Mouse (Mus musculus) MEL (cell line): ENCODE data around the gene Galntl6. TPM values are rescaled to one million over a fixed set of nuclear protein-coding genes. Genes with fewer than 3 reads are reported as not detected.

Experiments used
- DNase-seq: peaks from one replicate; pipeline ENCODE4 v3.0.0; 2011; ENCODE audit warnings: low read depth, low spot score
- H3K27ac ChIP-seq: 2 replicates; pipeline ENCODE4 v1.5.1; 2012; ENCODE audit warnings: low read depth, mild to moderate bottlenecking, control low read depth, low read length, moderate library complexity; ENCODE audit not compliant: control insufficient read depth
- H3K27me3 ChIP-seq, 2 experiments: fragments of 150-350 bp in 1 of 2; sonication (generic) in 1 of 2; 2 replicates each; pipeline ENCODE4 v1.6.1; 2012; ENCODE audit warnings: low read length in 2 of 2, mild to moderate bottlenecking in 2 of 2, improper control_type of control experiment in 1 of 2, moderate library complexity in 1 of 2; ENCODE audit not compliant: insufficient read depth in 2 of 2, control insufficient read depth in 1 of 2
- H3K36me3 ChIP-seq, 2 experiments: 2 replicates each; pipeline ENCODE4 v1.6.1; 2012 to 2014; ENCODE audit warnings: low read length in 2 of 2, improper control_type of control experiment in 1 of 2, inconsistent platforms in 1 of 2, mild to moderate bottlenecking in 1 of 2; ENCODE audit not compliant: insufficient read depth in 2 of 2, control insufficient read depth in 1 of 2
- H3K4me1 ChIP-seq, 2 experiments: fragments of 150-350 bp in 1 of 2; sonication (generic) in 1 of 2; 2 replicates each; pipeline ENCODE4 v1.6.1; 2012; ENCODE audit warnings: low read length in 2 of 2, improper control_type of control experiment in 1 of 2, mild to moderate bottlenecking in 1 of 2; ENCODE audit not compliant: insufficient read depth in 2 of 2, control insufficient read depth in 1 of 2
- H3K4me3 ChIP-seq, 2 experiments: fragments of 150-350 bp in 1 of 2; sonication (generic) in 1 of 2; 2 replicates each; pipeline ENCODE4 v1.5.1; 2012; ENCODE audit warnings: low read depth in 2 of 2, low read length in 2 of 2, mild to moderate bottlenecking in 2 of 2, moderate library complexity in 2 of 2, control low read depth in 1 of 2, improper control_type of control experiment in 1 of 2; ENCODE audit not compliant: control insufficient read depth in 1 of 2, insufficient read depth in 1 of 2
- H3K79me2 ChIP-seq: 2 replicates; pipeline ENCODE4 v1.6.1; 2012; ENCODE audit warnings: mild to moderate bottlenecking, low read length, moderate library complexity; ENCODE audit not compliant: control insufficient read depth, poor library complexity, insufficient read depth
- H3K9ac ChIP-seq: 2 replicates; pipeline ENCODE4 v1.6.1; 2012; ENCODE audit warnings: low read depth, mild to moderate bottlenecking, control low read depth, low read length, moderate library complexity; ENCODE audit not compliant: control insufficient read depth, poor library complexity, severe bottlenecking
- H3K9me3 ChIP-seq: fragments of 150-350 bp; sonication (generic); replicated peaks from 2 replicates; pipeline ENCODE4 v1.6.1; 2012; ENCODE audit warnings: mild to moderate bottlenecking, low read length, improper control_type of control experiment, moderate library complexity; ENCODE audit not compliant: insufficient read depth
- CHD1 ChIP-seq: IDR thresholded peaks from 2 replicates; pipeline ENCODE4 v1.6.1; 2012; ENCODE audit warnings: low read depth, mild to moderate bottlenecking, inconsistent platforms, low read length, improper control_type of control experiment
- ETS1 ChIP-seq: IDR thresholded peaks from 2 replicates; pipeline ENCODE4 v1.6.1; 2012; ENCODE audit warnings: low read depth, mild to moderate bottlenecking, inconsistent platforms, low read length, improper control_type of control experiment, moderate library complexity
- GATA1 ChIP-seq: IDR thresholded peaks from 2 replicates; pipeline ENCODE4 v1.6.1; 2011; ENCODE audit warnings: low read depth, low read length, improper control_type of control experiment
- HCFC1 ChIP-seq: IDR thresholded peaks from 2 replicates; pipeline ENCODE4 v1.6.1; 2012; ENCODE audit warnings: low read depth, mild to moderate bottlenecking, inconsistent platforms, low read length, improper control_type of control experiment, moderate library complexity
- JUND ChIP-seq: IDR thresholded peaks from 2 replicates; pipeline ENCODE4 v1.6.1; 2011; ENCODE audit warnings: low read depth, mild to moderate bottlenecking, improper control_type of control experiment, low read length
- KAT2A ChIP-seq: conservative IDR thresholded peaks from 2 replicates; pipeline ENCODE4 v1.6.1; 2012; ENCODE audit warnings: low read depth, low read length, improper control_type of control experiment, inconsistent platforms
- MAZ ChIP-seq: IDR thresholded peaks from 2 replicates; pipeline ENCODE4 v1.6.1; 2012; ENCODE audit warnings: low read depth, mild to moderate bottlenecking, inconsistent platforms, low read length, improper control_type of control experiment
- MEF2A ChIP-seq: IDR thresholded peaks from 2 replicates; pipeline ENCODE4 v1.6.1; 2014; ENCODE audit warnings: low read depth, mild to moderate bottlenecking, inconsistent platforms, low read length, improper control_type of control experiment; ENCODE audit not compliant: poor library complexity, insufficient replicate concordance, severe bottlenecking; ENCODE audit errors: extremely low read depth
- MYB ChIP-seq: IDR thresholded peaks from 2 replicates; pipeline ENCODE4 v1.6.1; 2011; ENCODE audit warnings: mild to moderate bottlenecking, low read depth, low read length, improper control_type of control experiment
- NRF1 ChIP-seq: IDR thresholded peaks from 2 replicates; pipeline ENCODE4 v1.6.1; 2014; ENCODE audit warnings: low read depth, mild to moderate bottlenecking, inconsistent platforms, low read length, improper control_type of control experiment, moderate library complexity; ENCODE audit not compliant: poor library complexity, insufficient read depth, severe bottlenecking
- POLR2A ChIP-seq, 2 experiments: IDR thresholded peaks; 2 replicates each; pipeline ENCODE4 v1.6.1; 2011 to 2012; ENCODE audit warnings: low read length in 2 of 2, mild to moderate bottlenecking in 2 of 2, control low read depth in 1 of 2, improper control_type of control experiment in 1 of 2, low read depth in 1 of 2, moderate library complexity in 1 of 2; ENCODE audit not compliant: control insufficient read depth in 1 of 2, insufficient read depth in 1 of 2, poor library complexity in 1 of 2
- RAD21 ChIP-seq: IDR thresholded peaks from 2 replicates; pipeline ENCODE4 v1.6.1; 2011; ENCODE audit warnings: mild to moderate bottlenecking, low read depth, low read length, improper control_type of control experiment
- RCOR1 ChIP-seq: IDR thresholded peaks from 2 replicates; pipeline ENCODE4 v1.6.1; 2012; ENCODE audit warnings: low read depth, mild to moderate bottlenecking, inconsistent platforms, low read length, improper control_type of control experiment
- TAL1 ChIP-seq: IDR thresholded peaks from 2 replicates; pipeline ENCODE4 v1.6.1; 2012; ENCODE audit warnings: mild to moderate bottlenecking, inconsistent platforms, low read length, moderate library complexity, mixed read lengths
- TCF12 ChIP-seq: IDR thresholded peaks from 2 replicates; pipeline ENCODE4 v1.6.1; 2014; ENCODE audit warnings: low read depth, mild to moderate bottlenecking, inconsistent platforms, low read length, improper control_type of control experiment, moderate library complexity
- UBTF ChIP-seq: IDR thresholded peaks from 2 replicates; pipeline ENCODE4 v1.6.1; 2012; ENCODE audit warnings: low read depth, mild to moderate bottlenecking, inconsistent platforms, low read length, improper control_type of control experiment, moderate library complexity, borderline replicate concordance; ENCODE audit not compliant: insufficient read depth
- USF1 ChIP-seq: IDR thresholded peaks from 2 replicates; pipeline ENCODE4 v1.6.1; 2014; ENCODE audit warnings: low read depth, mild to moderate bottlenecking, inconsistent platforms, low read length, improper control_type of control experiment, moderate library complexity
- ZNF384 ChIP-seq: IDR thresholded peaks from 2 replicates; pipeline ENCODE4 v1.6.1; 2012; ENCODE audit warnings: low read depth, mild to moderate bottlenecking, inconsistent platforms, low read length, improper control_type of control experiment
- polyA plus RNA-seq, 2 experiments: library from polyadenylated mRNA; stranded (reverse) in 1 of 2; unstranded in 1 of 2; fragments of >175 nt in 1 of 2; fragments of >200 nt in 1 of 2; gene quantifications; 2 replicates each; pipeline versions ENCODE4 v1.2.1 to v1.2.4; 2012; ENCODE audit warnings: low replicate concordance in 2 of 2, low read depth in 1 of 2; ENCODE audit not compliant: insufficient read length in 2 of 2, insufficient read depth in 1 of 2, missing spikeins in 1 of 2
- total RNA-seq: library from RNA; depleted of rRNA; stranded (reverse); fragments of 300-350 nt; gene quantifications from 2 replicates; pipeline ENCODE4 v1.2.3, GENCODE M21; 2012

Galntl6 gene
- total and polyA plus RNA-seq, 3 experiments = not detected

- H3K36me3 ChIP-seq = no peaks in the 10 kb centered on the region
- DNase-seq = no peak
- no peak overlapping the region for H3K27ac ChIP-seq
- no peak for TF ChIP-seq TAL1
- TF ChIP-seq MYB = no peak
- no peak for TF ChIP-seq GATA1
- TF ChIP-seq MAZ = no peak
- no peak for TF ChIP-seq TCF12
- no peak for TF ChIP-seq JUND
- no peak for TF ChIP-seq ETS1
- no peak overlapping the region for H3K4me3 ChIP-seq
- H3K27me3 ChIP-seq = no peaks in the 10 kb centered on the region
- no peaks in the 10 kb centered on the region for H3K4me1 ChIP-seq
- no peak overlapping the region for H3K9ac ChIP-seq
- H3K79me2 ChIP-seq = no peaks in the 10 kb centered on the region
- no peaks in the 10 kb centered on the region for H3K9me3 ChIP-seq
These were observed 110.6 kb downstream of the Galntl6 start for GRCm38 (mm10) chr8:58801847-58802246.

- no peaks in the 10 kb centered on the region for H3K9me3 ChIP-seq
- TF ChIP-seq CHD1 (no peak), NRF1 (no peak), RCOR1 (no peak), USF1 (no peak), UBTF (no peak), RAD21 (no peak), TAL1 (no peak), ZNF384 (no peak), MEF2A (no peak), KAT2A (no peak), POLR2A (IDR thresholded peaks at IDR 0.05; ENCODE audit: control insufficient read depth in 1 of 2, insufficient read depth in 1 of 2, low read depth in 1 of 2, low read length in 2 of 2, poor library complexity in 1 of 2) (no peak), ETS1 (no peak), HCFC1 (no peak)
- TF ChIP-seq, all 39 proteins: peak for 0
- H3K27me3 ChIP-seq = no peaks in the 10 kb centered on the region
- no peak overlapping the region for H3K4me3 ChIP-seq
- H3K27ac ChIP-seq = no peak overlapping the region
- no peaks in the 10 kb centered on the region for H3K79me2 ChIP-seq
- no peak for DNase-seq
- H3K9ac ChIP-seq = no peak overlapping the region
- H3K36me3 ChIP-seq = no peaks in the 10 kb centered on the region
- no peaks in the 10 kb centered on the region for H3K4me1 ChIP-seq
These were observed 158.7 kb downstream of the Galntl6 start for GRCm38 (mm10) chr8:58753769-58754168.
